Mouse (Mus musculus): ENCODE data around the gene Scn4a.
A peak's percentile ranks its signal among the peaks of the same experiment; 100 is the strongest.

DNA sequence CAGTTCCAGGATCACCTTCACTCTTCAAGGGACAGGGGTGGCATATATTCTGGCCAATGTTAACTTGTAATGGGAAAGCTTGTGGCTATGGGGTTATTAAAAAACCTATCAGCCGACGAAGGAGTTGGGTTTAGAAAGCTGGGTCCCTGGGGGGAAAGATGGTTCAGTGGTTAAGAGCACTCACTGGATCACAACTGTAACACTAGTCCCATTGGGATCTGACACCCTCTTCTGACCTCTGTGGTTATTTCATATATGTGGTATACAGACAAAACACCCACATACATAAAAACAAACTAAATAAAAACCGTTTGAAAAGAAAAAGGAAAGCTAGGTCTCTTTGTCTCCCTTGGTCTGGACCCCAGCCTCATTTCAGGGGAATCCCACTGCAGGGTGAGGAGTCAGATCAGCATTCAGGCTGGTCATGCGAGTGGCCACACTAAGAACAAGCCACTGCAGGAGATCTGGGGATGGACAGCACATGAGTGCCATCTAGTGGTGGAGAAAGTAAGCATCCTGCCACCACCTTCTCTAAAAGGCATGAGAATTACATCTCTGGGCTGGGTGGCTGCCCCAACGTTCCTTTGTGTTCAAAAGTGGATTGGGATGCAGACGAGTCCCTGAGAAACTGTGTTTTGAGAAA, 38.6 kb upstream of the Scn4a start:
- TF ChIP-seq CTCF (IDR thresholded peaks at IDR 0.05; ENCODE audit: control insufficient read depth, insufficient read depth, insufficient replicate concordance, low read depth, low read length) (peak; percentile 72; the same call in 1 of the 2 replicates), POLR2A (IDR thresholded peaks at IDR 0.05; ENCODE audit: control insufficient read depth, low read depth, low read length) (no peak)
